Mouse (Mus musculus) Patski (cell line): ENCODE measurements around the gene Cyp2r1. TPM values are rescaled to one million over a fixed set of nuclear protein-coding genes. Genes with fewer than 3 reads are reported as not detected.
"Not testable (repeated sequence)": the region's sequence is repeated elsewhere in the genome, so short reads cannot be mapped to it uniquely, and the experiment has no call there.

Source experiments
- ATAC-seq: fragments of 100-300 bp; one replicate; pipeline ENCODE4 v1.8.0; 2021
- CTCF ChIA-PET: fragments of 350-600 bp; sonication (Branson Sonifier 250); formaldehyde crosslinking; loops from one replicate; lab custom pipeline; 2022; ENCODE audit warnings: inconsistent platforms; lab: Charles Lee
- POLR2A ChIA-PET: fragments of 350-600 bp; sonication (Branson Sonifier 250); formaldehyde crosslinking; loops from one replicate; lab custom pipeline; 2022; ENCODE audit warnings: antibody characterized with exemption, inconsistent platforms; lab: Charles Lee
- DNase-seq: peaks from one replicate; pipeline ENCODE4 v3.0.0-alpha.2; 2011; ENCODE audit warnings: low read depth, low spot score
- H3K27me3 ChIP-seq: fragments of 371-371 bp; one replicate; pipeline ENCODE4 v1.5.1; 2021
- CTCF ChIP-seq: fragments of 100-300 bp; IDR thresholded peaks from one replicate; pipeline ENCODE4 v1.5.1; 2021
- in situ Hi-C: fragments of 300-500 bp; cut with MboI; formaldehyde crosslinking; loops from 3 replicates; pipeline ENCODE4 v1.11.1; 2018; ENCODE audit warnings: low pct_unique_long_range_greater_than_20kb, mixed read lengths
- polyA plus RNA-seq: library from polyadenylated mRNA; unstranded; gene quantifications from one replicate; pipeline ENCODE4 v1.2.3, GENCODE M21; 2021

Cyp2r1 gene
- 0.13 TPM for polyA plus RNA-seq

GRCm38 (mm10) chr7:114562531-114563241 lies at the start of gene Cyp2r1:
Cyp2r1 (minus strand) TSS chr7:114562972.
- in situ Hi-C loops = no loop called here
- CTCF ChIA-PET = no interaction called here
- POLR2A ChIA-PET = no interaction called here

GRCm38 (mm10) chr7:114594391-114594790 lies 31.6 kb upstream of the Cyp2r1 start:
- CTCF ChIA-PET, DNase-seq, in situ Hi-C loops, POLR2A ChIA-PET, ATAC-seq: not testable (repeated sequence)
- peaks cover 13% of the 10 kb centered on the region for H3K27me3 ChIP-seq

More at GRCm38 (mm10) chr7:114562531-114563241, at the start of gene Cyp2r1:
- ATAC-seq (peak; percentile 57), DNase-seq (no peak)
- H3K27me3 ChIP-seq = peaks cover 27% of the 10 kb centered on the region
- no peak for TF ChIP-seq CTCF

GRCm38 (mm10) chr7:114582441-114582840 lies 19.7 kb upstream of the Cyp2r1 start:
- no peak for ATAC-seq
- no peak for TF ChIP-seq CTCF
- in situ Hi-C loops = no loop called here
- POLR2A ChIA-PET = no interaction called here
- DNase-seq = no peak
- CTCF ChIA-PET = interaction anchor here (1.0 to 1.1 kb wide), 3 partner anchors 51 to 235 kb away, joined by 3 read pairs; no protein-coding TSS in a partner anchor
- H3K27me3 ChIP-seq = peaks cover 23% of the 10 kb centered on the region

GRCm38 (mm10) chr7:114581200-114581599 lies 18.4 kb upstream of the Cyp2r1 start:
- CTCF ChIA-PET = interaction anchor here (1.3 kb wide), 1 partner anchor 54 kb away, joined by 3 read pairs; the partner anchor contains the start of gene Calca
- in situ Hi-C loops = no loop called here
- DNase-seq (no peak), ATAC-seq (no peak)
- H3K27me3 ChIP-seq = peaks cover 18% of the 10 kb centered on the region
- no peak for TF ChIP-seq CTCF
- POLR2A ChIA-PET = no interaction called here

- in situ Hi-C loops = no loop called here
- ChIA-PET POLR2A (no interaction called here), CTCF (interaction anchor here (1.3 to 2.0 kb wide), 2 partner anchors 16 to 55 kb away, joined by 3 to 6 read pairs; partner anchors contain the start of gene Calca)
- peaks cover 15% of the 10 kb centered on the region for H3K27me3 ChIP-seq
- no peak for ATAC-seq
- no peak for DNase-seq
- TF ChIP-seq CTCF = peak; percentile 70
Observed at GRCm38 (mm10) chr7:114580426-114580825, 17.7 kb upstream of the Cyp2r1 start.

GRCm38 (mm10) chr7:114577665-114578064 lies 14.9 kb upstream of the Cyp2r1 start:
- peaks cover 5% of the 10 kb centered on the region for H3K27me3 ChIP-seq
- in situ Hi-C loops = loop anchor here (5.0 to 10.0 kb wide), 2 partner anchors 145 to 237 kb away; no protein-coding TSS in a partner anchor
- ATAC-seq = no peak
- DNase-seq = no peak
- no peak for TF ChIP-seq CTCF
- ChIA-PET POLR2A (no interaction called here), CTCF (interaction anchor here (0.7 kb wide), 1 partner anchor 9 kb away, joined by 3 read pairs; no protein-coding TSS in a partner anchor)

- no peak for DNase-seq
- ChIA-PET POLR2A (no interaction called here), CTCF (no interaction called here)
- peaks cover 8% of the 10 kb centered on the region for H3K27me3 ChIP-seq
- no peak for ATAC-seq
- in situ Hi-C loops = loop anchor here (5.0 to 10.0 kb wide), 2 partner anchors 145 to 238 kb away; no protein-coding TSS in a partner anchor
- no peak for TF ChIP-seq CTCF
Observed at GRCm38 (mm10) chr7:114576931-114577330, 14.2 kb upstream of the Cyp2r1 start.

GRCm38 (mm10) chr7:114573866-114574265 lies 11.1 kb upstream of the Cyp2r1 start:
- in situ Hi-C loops = loop anchor here (10.0 kb wide), 1 partner anchor 241 kb away; no protein-coding TSS in a partner anchor
- H3K27me3 ChIP-seq, DNase-seq, CTCF ChIA-PET, POLR2A ChIA-PET, ATAC-seq: not testable (repeated sequence)

GRCm38 (mm10) chr7:114536179-114536578 lies 26.6 kb downstream of the Cyp2r1 start:
- ATAC-seq (no peak), DNase-seq (no peak)
- no peak for TF ChIP-seq CTCF
- POLR2A ChIA-PET = no interaction called here
- H3K27me3 ChIP-seq = no peaks in the 10 kb centered on the region
- CTCF ChIA-PET = no interaction called here
- in situ Hi-C loops = no loop called here

- ChIA-PET POLR2A (no interaction called here), CTCF (interaction anchor here (2.0 kb wide), 1 partner anchor 10 kb away, joined by 6 read pairs; no protein-coding TSS in a partner anchor)
- DNase-seq = no peak
- no peaks in the 10 kb centered on the region for H3K27me3 ChIP-seq
- in situ Hi-C loops = no loop called here
- no peak for ATAC-seq
- no peak for TF ChIP-seq CTCF
Observed at GRCm38 (mm10) chr7:114526245-114526644, 36.5 kb downstream of the Cyp2r1 start.

GRCm38 (mm10) chr7:114520122-114520521 lies 42.6 kb downstream of the Cyp2r1 start:
- POLR2A ChIA-PET = no interaction called here
- ATAC-seq (no peak), DNase-seq (no peak)
- H3K27me3 ChIP-seq = no peaks in the 10 kb centered on the region
- in situ Hi-C loops = no loop called here
- CTCF ChIA-PET = no interaction called here
- TF ChIP-seq CTCF = no peak
